Mouse (Mus musculus): Measurements from ENCODE around the gene Frmd4b. TPM values are rescaled to one million over a fixed set of nuclear protein-coding genes. Genes with fewer than 3 reads are reported as not detected.
A peak's percentile ranks its signal among the peaks of the same experiment; 100 is the strongest.

Frmd4b gene
- total RNA-seq, 2 experiments from 2014 or later: 32.8 to 36.3 TPM

DNA sequence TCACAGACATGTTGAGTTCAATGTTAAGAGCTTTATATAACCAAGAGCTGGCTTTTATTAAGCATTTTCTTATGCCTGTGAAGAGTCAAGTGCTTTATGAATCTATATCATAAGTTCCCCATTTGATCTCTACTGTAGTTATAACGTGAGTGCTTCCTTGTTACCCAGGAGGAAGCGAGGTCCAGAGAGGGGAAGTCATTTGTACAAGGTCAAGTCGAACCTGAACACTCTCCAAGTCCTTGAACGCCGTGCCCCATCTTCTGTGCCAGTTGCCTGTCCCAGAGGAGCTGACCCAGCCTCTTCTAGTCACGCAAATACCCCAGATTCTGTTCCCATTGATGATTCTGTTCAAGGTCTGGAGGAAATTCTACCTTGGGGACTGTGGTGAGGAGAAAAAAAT, 135.4 kb downstream of the Frmd4b start:
- DNase-seq (ENCODE audit: low spot score in 2 of 2): no peak

DNA sequence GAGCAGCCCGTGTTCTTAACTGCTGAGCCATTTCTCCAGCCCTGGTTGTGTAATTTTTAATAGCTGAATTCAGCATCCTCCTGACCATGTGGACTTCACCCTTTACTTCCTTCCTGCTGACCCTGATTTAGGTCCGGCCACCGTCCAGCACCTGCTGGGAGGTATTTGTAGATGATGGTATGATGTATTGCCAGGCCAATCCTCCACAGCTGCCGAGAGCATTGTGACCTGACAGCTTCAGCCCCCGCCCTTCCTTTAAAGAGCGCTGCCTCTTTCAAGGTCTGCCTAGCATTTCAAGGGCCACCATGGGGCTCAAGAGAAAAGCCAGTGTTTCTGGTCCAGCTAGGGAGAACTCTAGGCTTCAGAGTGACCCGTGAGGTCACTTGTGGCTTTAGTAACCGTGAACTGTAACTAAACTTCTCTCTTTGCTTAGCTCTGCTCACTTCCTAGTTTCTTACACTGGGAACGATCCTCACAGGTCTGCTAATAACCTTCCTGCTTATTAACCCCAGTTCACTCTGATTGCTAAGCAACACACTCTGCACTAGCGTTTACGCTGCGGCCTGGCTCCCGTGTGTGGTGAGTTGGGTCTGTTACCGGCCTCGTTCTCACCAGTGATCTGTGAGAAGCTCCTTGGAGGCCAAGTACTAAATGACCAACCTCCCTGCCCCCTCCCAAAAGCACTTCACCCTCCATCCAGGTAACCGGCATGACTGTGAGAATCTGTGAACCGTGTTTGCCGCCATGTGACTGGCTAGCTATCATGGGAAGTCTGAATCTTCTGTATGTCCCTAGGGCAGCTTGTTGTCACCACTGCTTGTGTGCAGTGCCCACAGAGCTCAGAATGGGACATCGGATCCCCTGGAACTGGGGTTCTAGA, 138.1 kb downstream of the Frmd4b start:
- DNase-seq (ENCODE audit: low spot score in 2 of 2): no peak

- no peak for DNase-seq (ENCODE audit: low spot score in 2 of 2)
Observed at GRCm38 (mm10) chr6:97473672-97474071, 143.7 kb downstream of the Frmd4b start.

- no peak for DNase-seq (ENCODE audit: low spot score in 2 of 2)
Observed at GRCm38 (mm10) chr6:97472873-97473550, 144.3 kb downstream of the Frmd4b start.

DNA sequence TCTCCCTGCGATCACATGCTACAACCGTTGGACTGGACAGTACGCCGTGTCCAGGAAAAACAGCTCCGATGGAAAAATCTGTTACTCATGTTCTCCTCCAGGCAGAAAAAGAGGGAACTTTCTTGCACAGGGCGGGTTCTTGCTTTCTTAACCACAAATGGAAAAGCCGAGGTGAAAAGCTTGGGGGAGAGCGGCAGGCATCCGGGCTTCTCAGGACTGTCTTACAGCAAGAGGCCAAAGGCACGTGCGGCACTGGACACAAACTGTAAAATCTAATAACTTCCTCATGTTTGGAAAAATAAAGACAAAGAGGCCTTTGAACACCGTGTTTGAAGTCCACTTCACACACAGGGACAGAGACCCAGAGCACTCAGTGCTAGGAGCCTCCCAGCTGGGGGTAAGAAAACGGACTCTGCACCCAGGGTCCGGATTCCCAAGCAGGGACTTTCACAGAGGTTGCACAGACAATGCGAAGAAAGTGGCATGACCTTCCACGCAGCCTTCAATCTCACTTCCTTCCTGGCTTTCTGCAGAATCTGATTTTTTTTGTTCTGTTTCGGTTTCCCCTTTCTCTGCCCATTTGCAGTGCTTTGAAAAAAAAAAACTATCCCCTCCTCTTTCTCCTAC, 153.3 kb downstream of the Frmd4b start:
- no peak for DNase-seq (ENCODE audit: low spot score in 2 of 2)

GRCm38 (mm10) chr6:97462421-97462820, 154.9 kb downstream of the Frmd4b start:
- DNase-seq (ENCODE audit: low spot score in 2 of 2): peak in 1 of 2 experiments; percentile 77

GRCm38 (mm10) chr6:97459112-97459511, 158.2 kb downstream of the Frmd4b start:
- DNase-seq (ENCODE audit: low spot score in 2 of 2): no peak

- DNase-seq (ENCODE audit: low spot score in 2 of 2): no peak
Observed at GRCm38 (mm10) chr6:97458358-97458757, 159.0 kb downstream of the Frmd4b start.

DNA sequence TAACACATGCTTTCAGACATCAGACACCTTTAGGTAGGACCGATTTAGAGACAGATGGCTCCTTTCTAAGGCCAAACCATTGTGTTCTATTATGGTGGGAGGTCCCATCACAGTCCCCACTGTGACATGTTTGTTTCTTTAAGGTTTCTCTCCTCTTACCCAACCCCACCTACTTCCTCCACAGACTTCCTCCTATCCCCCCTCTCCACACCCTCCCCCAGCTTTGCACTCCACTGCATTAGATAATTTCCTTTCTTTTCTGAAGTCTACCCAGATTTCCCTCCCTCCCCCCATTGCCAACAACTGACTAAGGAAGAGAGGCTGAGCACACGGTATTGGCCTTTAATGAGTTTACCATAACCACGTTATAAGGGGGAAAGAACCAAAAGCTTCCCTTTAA, 159.4 kb downstream of the Frmd4b start:
- DNase-seq (ENCODE audit: low spot score in 2 of 2): no peak

GRCm38 (mm10) chr6:97457210-97457609, 160.1 kb downstream of the Frmd4b start:
- no peak for DNase-seq (ENCODE audit: low spot score in 2 of 2)

DNA sequence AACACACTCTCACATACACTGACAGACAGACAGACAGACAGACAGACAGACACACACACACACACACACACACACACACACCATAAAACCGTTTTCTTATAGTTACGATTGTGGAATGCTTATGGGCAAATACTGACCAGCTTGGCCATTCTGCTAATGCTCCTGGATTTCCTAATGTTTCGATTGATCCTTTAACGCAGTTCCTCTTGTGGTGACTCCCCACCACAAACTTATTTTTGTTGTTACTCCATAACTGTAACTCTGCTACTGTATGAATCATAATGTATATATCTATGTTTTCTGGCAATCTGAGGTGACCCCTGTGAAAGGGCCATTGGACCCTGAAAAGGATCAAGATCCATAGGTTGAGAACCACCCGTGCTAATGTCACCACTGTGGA, 165.1 kb downstream of the Frmd4b start:
- DNase-seq (ENCODE audit: low spot score in 2 of 2): no peak

GRCm38 (mm10) chr6:97449806-97450205, 167.5 kb downstream of the Frmd4b start:
- no peak for DNase-seq (ENCODE audit: low spot score in 2 of 2)

DNA sequence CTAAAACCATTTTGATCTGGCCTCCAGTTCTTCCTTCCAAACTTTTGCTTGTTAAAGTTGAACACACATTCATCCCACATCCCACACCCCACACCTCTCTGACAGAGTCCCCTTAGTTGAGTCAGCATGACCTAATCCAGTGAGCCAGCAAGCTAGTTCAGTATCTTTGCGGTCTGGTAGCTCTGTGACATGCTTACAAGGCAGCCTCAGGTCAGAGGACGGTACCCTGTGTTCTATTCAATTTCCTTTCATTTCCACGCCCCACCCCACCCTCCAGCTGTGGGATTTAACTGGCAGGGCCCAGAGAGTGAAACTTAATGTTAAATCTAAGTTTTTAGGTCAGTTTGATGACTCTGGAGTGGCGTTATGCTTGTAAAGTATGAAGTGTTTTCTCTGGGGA, 170.3 kb downstream of the Frmd4b start:
- no peak for DNase-seq (ENCODE audit: low spot score in 2 of 2)

GRCm38 (mm10) chr6:97444145-97444544, 173.2 kb downstream of the Frmd4b start:
- no peak for DNase-seq (ENCODE audit: low spot score in 2 of 2)

- DNase-seq (ENCODE audit: low spot score in 2 of 2): no peak
Observed at GRCm38 (mm10) chr6:97443522-97443921, 173.8 kb downstream of the Frmd4b start.

- no peak for DNase-seq (ENCODE audit: low spot score in 2 of 2)
Observed at GRCm38 (mm10) chr6:97441357-97441756, 176.0 kb downstream of the Frmd4b start.

DNA sequence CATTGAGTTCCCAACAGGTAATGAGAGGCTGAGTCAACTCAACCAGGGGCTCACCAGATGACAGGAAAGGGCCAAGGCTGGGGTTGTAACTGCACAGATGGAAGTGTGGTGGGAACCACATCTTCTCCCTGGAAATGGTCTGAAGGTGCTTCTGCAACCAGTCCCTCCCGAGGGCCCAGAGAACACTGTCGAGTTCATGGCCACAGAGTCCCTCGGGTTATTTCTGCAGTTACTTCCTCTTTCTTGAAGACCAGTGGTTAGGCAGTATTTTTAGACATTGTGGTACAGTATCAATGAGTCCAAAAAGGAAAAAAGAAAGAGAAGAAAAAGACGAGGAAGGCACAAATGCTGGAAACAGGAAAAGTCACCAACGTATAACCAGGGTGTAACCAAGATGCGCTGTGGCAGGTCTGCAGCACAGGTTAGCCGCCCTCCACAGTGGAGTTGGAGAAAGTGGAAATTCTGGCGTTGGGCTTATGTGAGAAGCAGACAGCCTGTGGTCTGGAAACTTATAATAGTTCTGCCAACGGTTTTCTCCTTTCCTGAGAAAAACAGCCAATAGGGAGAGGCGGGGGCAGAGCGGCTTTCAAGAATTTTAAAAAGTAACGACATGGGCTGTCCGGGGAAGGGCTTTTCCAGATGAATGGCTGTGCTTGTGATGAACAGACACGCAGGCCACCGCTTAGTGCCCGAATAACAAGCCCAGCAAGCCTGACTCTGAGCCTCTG, 178.3 kb downstream of the Frmd4b start:
- no peak for DNase-seq (ENCODE audit: low spot score in 2 of 2)

DNA sequence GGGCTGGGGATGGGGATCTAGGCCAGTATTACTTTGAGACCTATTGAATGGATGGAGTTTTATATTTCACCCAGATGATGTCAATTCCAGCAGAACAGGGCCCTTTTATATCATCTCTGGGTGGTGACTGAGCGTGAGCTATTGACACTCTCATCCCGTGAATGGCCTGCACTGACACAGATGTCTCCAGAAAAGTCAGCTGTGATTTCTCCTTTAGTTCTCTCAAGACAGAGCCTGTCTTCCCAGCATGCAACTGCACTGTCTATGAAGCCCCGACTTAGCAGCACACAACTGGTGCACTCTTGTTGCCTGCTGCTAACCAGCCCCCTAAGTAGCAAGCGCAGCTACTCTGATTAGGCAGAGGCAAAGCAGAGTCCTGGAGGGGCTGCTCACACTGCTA, 182.6 kb downstream of the Frmd4b start:
- no peak for DNase-seq (ENCODE audit: low spot score in 2 of 2)

- DNase-seq (ENCODE audit: low spot score in 2 of 2): no peak
Observed at GRCm38 (mm10) chr6:97431309-97432004, 185.9 kb downstream of the Frmd4b start.

DNA sequence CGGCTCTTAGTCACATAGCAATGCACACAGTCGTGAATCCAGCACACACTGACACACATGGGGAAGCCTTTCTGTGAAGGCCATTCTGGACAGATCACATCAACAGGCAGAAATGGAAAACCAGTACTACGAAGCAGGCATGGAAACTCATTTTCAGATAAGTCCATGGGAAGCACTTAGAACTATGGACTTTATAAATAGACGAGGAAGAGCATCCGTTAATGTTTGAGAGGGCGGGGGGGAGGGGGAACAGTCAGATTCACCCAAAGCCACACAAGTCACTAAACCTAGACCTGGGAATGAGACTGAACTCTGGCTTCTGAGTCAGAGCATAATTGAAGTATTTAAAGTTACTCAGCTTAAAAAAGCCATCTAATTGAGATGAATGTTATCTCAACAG, 186.8 kb downstream of the Frmd4b start:
- DNase-seq (ENCODE audit: low spot score in 2 of 2): no peak
